In the genomic region with DNA sequence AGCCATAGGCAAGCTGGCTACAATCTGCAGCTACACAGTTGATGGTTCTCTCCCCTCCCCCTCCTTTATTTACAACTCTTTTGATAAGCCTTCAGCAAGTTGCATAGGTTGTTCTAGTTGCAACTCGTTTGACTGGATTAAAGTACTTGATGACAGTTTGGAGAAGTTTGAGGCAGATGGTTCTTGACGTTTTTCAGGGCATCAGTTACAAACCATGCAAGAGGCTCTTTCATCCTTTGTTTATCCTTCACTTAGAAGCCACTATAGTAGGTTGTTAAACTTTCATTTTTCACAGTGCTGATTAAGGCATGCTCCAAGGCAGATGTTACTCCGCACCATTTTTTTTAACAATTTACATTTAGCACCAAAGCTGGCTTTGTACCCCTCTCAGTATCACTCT, we compare ENCODE assay signal across 27 mouse cellular contexts.
DNase-seq lines count a peak whose midpoint lies in the region; ATAC-seq and TF ChIP-seq lines count a peak whose summit lies in the region.
"Had no signal": no experiment of that assay in that cellular context is flagged by ENCODE, and none has a peak within 500 bp of the region (broad histone marks: within the 10 kb centered on the region; RNA-seq: fewer than 3 reads in every experiment).

No protein-coding gene starts in this region.

- no peak for TF ChIP-seq POLR2A in cerebellum, adult 2 months (IDR thresholded peaks at IDR 0.05; ENCODE audit: borderline replicate concordance, insufficient read depth, low read length)

- no peaks in the 10 kb centered on the region for H3K27me3 ChIP-seq in heart, embryonic 16.5 days (ENCODE audit: control insufficient read depth, insufficient read depth, low read length)
- no peaks in the 10 kb centered on the region for H3K27me3 ChIP-seq in midbrain, embryonic 12.5 days
- no peaks in the 10 kb centered on the region for H3K27me3 ChIP-seq in midbrain, embryonic 15.5 days (replicated peaks)
- no peaks in the 10 kb centered on the region; the same call in 1 of the 2 replicates for H3K27me3 ChIP-seq in cerebellum, adult 2 months (ENCODE audit: control insufficient read depth, insufficient read depth, low read length)
- H3K27me3 ChIP-seq: embryonic facial prominence, embryonic 12.5 days; kidney, embryonic 15.5 days; limb, embryonic 12.5 days; liver, embryonic 15.5 days; lung, embryonic 15.5 days; megakaryocyte, embryonic 14.5 days had no signal

- no peak for TF ChIP-seq CTCF in cerebellum, adult 2 months (IDR thresholded peaks at IDR 0.05; ENCODE audit: borderline replicate concordance, insufficient read depth, low read depth, low read length)

- H3K27ac ChIP-seq in heart, embryonic 16.5 days (ENCODE audit: low read length): peak overlapping the region; percentile 48
- no peak overlapping the region for H3K27ac ChIP-seq in midbrain, embryonic 12.5 days (replicated peaks)
- H3K27ac ChIP-seq in midbrain, embryonic 15.5 days: no peak overlapping the region
- no peak overlapping the region for H3K27ac ChIP-seq in cerebellum, adult 2 months (ENCODE audit: insufficient read depth, low read length)
- H3K27ac ChIP-seq: embryonic facial prominence, embryonic 12.5 days; forebrain, embryonic 10.5 days; kidney, embryonic 15.5 days; left cerebral cortex, adult 2 months; limb, embryonic 12.5 days; liver, embryonic 15.5 days; lung, embryonic 15.5 days had no signal

- DNase-seq in embryo, embryonic 9.5 days (ENCODE audit: extremely low spot score): peak; percentile 2
- DNase-seq in embryo, embryonic 11 days: no peak
- no peak for DNase-seq in heart, adult 9 months (ENCODE audit: low spot score in 2 of 2)
- no peak for DNase-seq in cerebellum, adult 2 months
- DNase-seq: adrenal gland, adult 8-10 months; cerebellum, adult 9-10 months; cerebellum, postnatal 36 days; gastrocnemius, postnatal 14 days; heart, postnatal 14 days; kidney, adult 18-20 months; kidney, postnatal 25 days; lung, postnatal 36 days; thymus, postnatal 4 days had no signal

- no peaks in the 10 kb centered on the region for H3K9me3 ChIP-seq in heart, embryonic 16.5 days (replicated peaks; ENCODE audit: control insufficient read depth, low read length)
- H3K9me3 ChIP-seq in midbrain, embryonic 12.5 days: no peaks in the 10 kb centered on the region
- H3K9me3 ChIP-seq in midbrain, embryonic 15.5 days: no peaks in the 10 kb centered on the region
- H3K9me3 ChIP-seq: embryonic facial prominence, embryonic 12.5 days; forebrain, embryonic 10.5 days; kidney, embryonic 15.5 days; limb, embryonic 12.5 days; liver, embryonic 15.5 days; lung, embryonic 15.5 days had no signal

- no peak overlapping the region for H3K4me3 ChIP-seq in heart, embryonic 16.5 days (ENCODE audit: low read length)
- H3K4me3 ChIP-seq in midbrain, embryonic 12.5 days: no peak overlapping the region
- H3K4me3 ChIP-seq in midbrain, embryonic 15.5 days: no peak overlapping the region
- H3K4me3 ChIP-seq in cerebellum, adult 2 months (replicated peaks; ENCODE audit: insufficient read depth, low read depth, low read length): no peak overlapping the region
- H3K4me3 ChIP-seq: embryonic facial prominence, embryonic 12.5 days; forebrain, embryonic 10.5 days; kidney, embryonic 15.5 days; left cerebral cortex, adult 2 months; limb, embryonic 12.5 days; liver, embryonic 15.5 days; lung, embryonic 15.5 days; megakaryocyte, embryonic 14.5 days had no signal

- ATAC-seq in heart, embryonic 16.5 days (replicated peaks; ENCODE audit: extremely low read depth, insufficient read depth, low FRiP score): no peak; the same call in 1 of the 2 replicates
- ATAC-seq in midbrain, embryonic 12.5 days (ENCODE audit: low FRiP score, low read depth): peak; percentile 79
- no peak for ATAC-seq in midbrain, embryonic 15.5 days (replicated peaks)
- ATAC-seq: hindbrain, embryonic 16.5 days had no signal

- H3K4me2 ChIP-seq in heart, embryonic 16.5 days (ENCODE audit: low read depth, low read length): no peak overlapping the region; the same call in 1 of the 2 replicates
- H3K4me2 ChIP-seq in midbrain, embryonic 12.5 days (replicated peaks): no peak overlapping the region
- no peak overlapping the region for H3K4me2 ChIP-seq in midbrain, embryonic 15.5 days
- H3K4me2 ChIP-seq: embryonic facial prominence, embryonic 12.5 days; heart, embryonic 11.5 days; kidney, embryonic 15.5 days; limb, embryonic 12.5 days; liver, embryonic 15.5 days; lung, embryonic 15.5 days had no signal

- WGBS in heart, embryonic 16.5 days: 19% methylated on average over 3 of the region's 3 CpGs
- WGBS in midbrain, embryonic 12.5 days: 24% methylated on average over 3 of the region's 3 CpGs
- WGBS in midbrain, embryonic 15.5 days: 25% methylated on average over 3 of the region's 3 CpGs
- 57% methylated on average over 3 of the region's 3 CpGs for WGBS in cerebellum, adult 2 months

- H3K9ac ChIP-seq in heart, embryonic 16.5 days (ENCODE audit: low read length): no peak overlapping the region
- no peak overlapping the region for H3K9ac ChIP-seq in midbrain, embryonic 12.5 days (replicated peaks)
- no peak overlapping the region for H3K9ac ChIP-seq in midbrain, embryonic 15.5 days
- H3K9ac ChIP-seq: embryonic facial prominence, embryonic 12.5 days; kidney, embryonic 15.5 days; limb, embryonic 12.5 days; liver, embryonic 15.5 days; lung, embryonic 15.5 days had no signal

- H3K36me3 ChIP-seq in heart, embryonic 16.5 days (ENCODE audit: control insufficient read depth, insufficient read depth): no peaks in the 10 kb centered on the region
- H3K36me3 ChIP-seq in midbrain, embryonic 12.5 days: no peaks in the 10 kb centered on the region
- H3K36me3 ChIP-seq in midbrain, embryonic 15.5 days (replicated peaks): no peaks in the 10 kb centered on the region
- H3K36me3 ChIP-seq: embryonic facial prominence, embryonic 12.5 days; forebrain, embryonic 10.5 days; G1E; kidney, embryonic 15.5 days; limb, embryonic 12.5 days; liver, embryonic 15.5 days; lung, embryonic 15.5 days had no signal

- peaks cover 6% of the 10 kb centered on the region for H3K4me1 ChIP-seq in heart, embryonic 16.5 days (ENCODE audit: control insufficient read depth, insufficient read depth, low read length)
- H3K4me1 ChIP-seq in midbrain, embryonic 12.5 days: peaks cover 10% of the 10 kb centered on the region; the same call in 1 of the 2 replicates
- H3K4me1 ChIP-seq in midbrain, embryonic 15.5 days: no peaks in the 10 kb centered on the region
- H3K4me1 ChIP-seq in cerebellum, adult 2 months (ENCODE audit: control insufficient read depth, insufficient read depth, low read length): no peaks in the 10 kb centered on the region
- H3K4me1 ChIP-seq: embryonic facial prominence, embryonic 12.5 days; limb, embryonic 12.5 days; liver, embryonic 15.5 days; lung, embryonic 15.5 days; megakaryocyte, embryonic 14.5 days had no signal
